In genomic region chr1:146497381-146498081, GRCm38 (mm10) we compare ENCODE assay signal across 8 mouse cellular contexts. TPM values are rescaled to one million over a fixed set of nuclear protein-coding genes. Genes with fewer than 3 reads are reported as not detected.
DNase-seq lines count a peak whose midpoint lies in the region; ATAC-seq and TF ChIP-seq lines count a peak whose summit lies in the region.

No protein-coding gene starts in this region.

- 1% methylated on average over 28 of the region's 28 CpGs for WGBS in kidney, embryonic 16.5 days
- WGBS in embryonic facial prominence, embryonic 14.5 days = under 1% methylated on average over 28 of the region's 28 CpGs
- WGBS in intestine, embryonic 16.5 days = 1% methylated on average over 28 of the region's 28 CpGs
- 3% methylated on average over 28 of the region's 28 CpGs for WGBS in small intestine, adult 2 months

- no peaks in the 10 kb centered on the region for H3K36me3 ChIP-seq in kidney, embryonic 16.5 days (ENCODE audit: insufficient read depth, low read length)
- no peaks in the 10 kb centered on the region for H3K36me3 ChIP-seq in embryonic facial prominence, embryonic 14.5 days (ENCODE audit: control insufficient read depth, insufficient read depth, low read length)
- no peaks in the 10 kb centered on the region for H3K36me3 ChIP-seq in intestine, embryonic 16.5 days (ENCODE audit: control insufficient read depth, insufficient read depth, low read length)
- H3K36me3 ChIP-seq in small intestine, adult 2 months (ENCODE audit: control insufficient read depth, insufficient read depth, low read length) = no peaks in the 10 kb centered on the region

- peak overlapping the region; percentile 46 for H3K4me3 ChIP-seq in kidney, embryonic 16.5 days (ENCODE audit: low read length)
- peak overlapping the region; percentile 44 for H3K4me3 ChIP-seq in embryonic facial prominence, embryonic 14.5 days (ENCODE audit: low read depth, low read length)
- H3K4me3 ChIP-seq in intestine, embryonic 16.5 days (ENCODE audit: low read length) = peak overlapping the region; percentile 53
- 0 out of 2 replicates have a peak overlapping the region, but pooled peaks have one; percentile 1 for H3K4me3 ChIP-seq in small intestine, adult 2 months (ENCODE audit: low read depth, low read length)

- H3K4me1 ChIP-seq in kidney, embryonic 16.5 days (ENCODE audit: insufficient read depth, low read length) = 0 out of 2 replicates have a peak, but pooled peaks cover 7% of the 10 kb centered on the region
- H3K4me1 ChIP-seq in embryonic facial prominence, embryonic 14.5 days (ENCODE audit: control insufficient read depth, insufficient read depth, low read length) = 0 out of 2 replicates have a peak, but pooled peaks cover 5% of the 10 kb centered on the region
- peaks cover 3% of the 10 kb centered on the region; the same call in 1 of the 2 replicates for H3K4me1 ChIP-seq in intestine, embryonic 16.5 days (ENCODE audit: control insufficient read depth, insufficient read depth, low read length)
- H3K4me1 ChIP-seq in small intestine, adult 2 months (ENCODE audit: control insufficient read depth, insufficient read depth, insufficient read length, low read length) = peaks cover 3% of the 10 kb centered on the region; the same call in 1 of the 2 replicates

- peak; percentile 82 for ATAC-seq in kidney, embryonic 16.5 days (ENCODE audit: low FRiP score, low TSS enrichment)
- ATAC-seq in embryonic facial prominence, embryonic 14.5 days (ENCODE audit: low read depth) = peak; percentile 79; the same call in 1 of the 2 replicates
- ATAC-seq in intestine, embryonic 16.5 days = peak; percentile 65
- peak; percentile 25; the same call in 1 of the 2 replicates for ATAC-seq in megakaryocyte, adult 5-6 weeks (ENCODE audit: poor library complexity, severe bottlenecking)
- ATAC-seq in inflammation-experienced regulatory T-cells, adult 6 months = no peak

- no peak overlapping the region for H3K27ac ChIP-seq in kidney, embryonic 16.5 days (ENCODE audit: low read length)
- no peak overlapping the region for H3K27ac ChIP-seq in embryonic facial prominence, embryonic 14.5 days (replicated peaks; ENCODE audit: low read depth, low read length)
- H3K27ac ChIP-seq in intestine, embryonic 16.5 days (ENCODE audit: low read length) = no peak overlapping the region
- no peak overlapping the region for H3K27ac ChIP-seq in small intestine, adult 2 months (ENCODE audit: insufficient read depth, low read depth, low read length)

- no peaks in the 10 kb centered on the region for H3K9me3 ChIP-seq in kidney, embryonic 16.5 days (ENCODE audit: low read length)
- no peaks in the 10 kb centered on the region for H3K9me3 ChIP-seq in embryonic facial prominence, embryonic 14.5 days (ENCODE audit: control insufficient read depth, low read length)
- no peaks in the 10 kb centered on the region for H3K9me3 ChIP-seq in intestine, embryonic 16.5 days (ENCODE audit: control insufficient read depth, low read length)

- TF ChIP-seq POLR2A in small intestine, adult 2 months (IDR thresholded peaks at IDR 0.05; ENCODE audit: low read depth, low read length) = no peak

- peak overlapping the region; percentile 46; the same call in 1 of the 2 replicates for H3K9ac ChIP-seq in kidney, embryonic 16.5 days (replicated peaks; ENCODE audit: low read length)
- peak overlapping the region; percentile 22; the same call in 1 of the 2 replicates for H3K9ac ChIP-seq in embryonic facial prominence, embryonic 14.5 days (ENCODE audit: low read depth, low read length)
- peak overlapping the region; percentile 59 for H3K9ac ChIP-seq in intestine, embryonic 16.5 days (ENCODE audit: low read depth, low read length)

- H3K4me2 ChIP-seq in kidney, embryonic 16.5 days (replicated peaks; ENCODE audit: low read depth, low read length) = peak overlapping the region; percentile 57
- H3K4me2 ChIP-seq in embryonic facial prominence, embryonic 14.5 days (ENCODE audit: low read depth, low read length) = peak overlapping the region; percentile 76
- H3K4me2 ChIP-seq in intestine, embryonic 16.5 days (ENCODE audit: low read depth, low read length) = peak overlapping the region; percentile 96

- H3K27me3 ChIP-seq in kidney, embryonic 16.5 days (ENCODE audit: insufficient read depth, low read length) = peaks cover 33% of the 10 kb centered on the region
- peaks cover 45% of the 10 kb centered on the region for H3K27me3 ChIP-seq in embryonic facial prominence, embryonic 14.5 days (replicated peaks; ENCODE audit: control insufficient read depth, insufficient read depth, low read length)
- H3K27me3 ChIP-seq in intestine, embryonic 16.5 days (replicated peaks; ENCODE audit: control insufficient read depth, insufficient read depth, low read length) = peaks cover 11% of the 10 kb centered on the region
- no peaks in the 10 kb centered on the region; the same call in 1 of the 2 replicates for H3K27me3 ChIP-seq in small intestine, adult 2 months (ENCODE audit: control insufficient read depth, insufficient read depth, low read length)

- no peak for DNase-seq in kidney, adult 18-20 months
- peak; percentile 14 for DNase-seq in adrenal gland, postnatal 25 days
- peak; percentile 28 for DNase-seq in embryonic facial prominence, embryonic 14.5 days (ENCODE audit: low spot score)

- TF ChIP-seq CTCF in small intestine, adult 2 months (IDR thresholded peaks at IDR 0.05; ENCODE audit: extremely low read depth, insufficient read length, insufficient replicate concordance, low read depth, low read length) = no peak

RNA-seq across cellular contexts. Expression of gene Brinp3, which starts 3.0 kb away (rescaled TPM):
- polyA plus RNA-seq in kidney, embryonic 16.5 days (2015; fragmentation: Nextera tagmentation; extraction: Ambion mirVana) = 0.10 and 0.26 TPM in 2 replicates
- not detected in 2 replicates for total RNA-seq in adrenal gland, postnatal 25 days (2021)
- 2.7 and 3.3 TPM in 2 replicates for polyA plus RNA-seq in embryonic facial prominence, embryonic 14.5 days (2014; fragmentation: Nextera tagmentation; extraction: Ambion mirVana)
- polyA plus RNA-seq in intestine, embryonic 16.5 days (2015; fragmentation: Nextera tagmentation; extraction: Ambion mirVana) = 0.42 and 0.88 TPM in 2 replicates
- not detected in 2 replicates for total RNA-seq in megakaryocyte, adult 5-6 weeks (2015)
- total RNA-seq in megakaryocyte, adult 5-6 weeks (2017) = not detected in 2 replicates
- polyA plus RNA-seq in small intestine, adult 2 months (2012; rRNA removed) = 0.03 TPM in 1 of 2 replicates, not detected in the other
- polyA plus RNA-seq in inflammation-experienced regulatory T-cells, adult 6 months (2017; shearing (Covaris generic)) = not detected

Comparison
In these comparisons a context has a peak if more than half of its experiments do, and no peak if none do; other contexts are left out.
1. H3K4me3 ChIP-seq: peak in every context shown above with its lines; median percentile 53 in intestine, embryonic 16.5 days; 46 in kidney, embryonic 16.5 days; 44 in embryonic facial prominence, embryonic 14.5 days; 1 in small intestine, adult 2 months.